Mouse (Mus musculus) urinary bladder, postnatal 14 days (tissue): Measurements from ENCODE around the gene Adap1.

ENCODE experiments used
- DNase-seq: peaks from one replicate; pipeline ENCODE4 v3.0.0; 2021; ENCODE audit warnings: low spot score

Adap1 gene

GRCm38 (mm10) chr5:139252081-139252909 lies 73.1 kb downstream of the Adap1 start, which contains the start of gene Get4:
Gene Get4, plus strand, starts transcription at chr5:139252324.
- DNase-seq = peak; percentile 100

- DNase-seq = no peak
These were observed 73.7 kb downstream of the Adap1 start for GRCm38 (mm10) chr5:139251736-139252080.

- DNase-seq = no peak
These were observed 74.1 kb downstream of the Adap1 start for GRCm38 (mm10) chr5:139251279-139251678.

GRCm38 (mm10) chr5:139248846-139249245 lies 76.6 kb downstream of the Adap1 start:
- no peak for DNase-seq

GRCm38 (mm10) chr5:139247767-139248166 lies 77.7 kb downstream of the Adap1 start:
- no peak for DNase-seq

GRCm38 (mm10) chr5:139243384-139243783 lies 82.0 kb downstream of the Adap1 start:
- DNase-seq = no peak

GRCm38 (mm10) chr5:139241022-139241761 lies 84.2 kb downstream of the Adap1 start:
- peak; percentile 38 for DNase-seq

GRCm38 (mm10) chr5:139237436-139237835 lies 88.0 kb downstream of the Adap1 start:
- DNase-seq = no peak

- no peak for DNase-seq
These were observed 91.0 kb downstream of the Adap1 start for GRCm38 (mm10) chr5:139234423-139234822.

GRCm38 (mm10) chr5:139232083-139232482 lies 93.3 kb downstream of the Adap1 start:
- DNase-seq = no peak

- DNase-seq = no peak
These were observed 95.7 kb downstream of the Adap1 start for GRCm38 (mm10) chr5:139229716-139230115.

GRCm38 (mm10) chr5:139228318-139228717 lies 97.1 kb downstream of the Adap1 start:
- no peak for DNase-seq

- DNase-seq = no peak
These were observed 97.8 kb downstream of the Adap1 start for GRCm38 (mm10) chr5:139227645-139228044.

GRCm38 (mm10) chr5:139227236-139227635 lies 98.2 kb downstream of the Adap1 start:
- DNase-seq = no peak

GRCm38 (mm10) chr5:139223331-139223730 lies 102.1 kb downstream of the Adap1 start:
- no peak for DNase-seq
